Mouse (Mus musculus) heart, adult 2 months (tissue): ENCODE data around the gene Srrm3.

Source experiments
- CTCF ChIP-seq: fragments of 200-600 bp; IDR thresholded peaks from 2 replicates; pipeline ENCODE4 v1.8.1; 2022; ENCODE audit warnings: antibody characterized with exemption, mild to moderate bottlenecking, moderate library complexity
- EP300 ChIP-seq: fragments of 200-500 bp; IDR thresholded peaks from 2 replicates; pipeline ENCODE4 v1.6.1; 2011; ENCODE audit warnings: low read depth, low read length, control low read depth; ENCODE audit not compliant: insufficient read depth

- TF ChIP-seq CTCF (no peak), EP300 (no peak)
These were observed 26.0 kb downstream of the Srrm3 start for GRCm38 (mm10) chr5:135832729-135833128.
